Mouse (Mus musculus): ENCODE data around the gene Gm43738. TPM values are rescaled to one million over a fixed set of nuclear protein-coding genes. Genes with fewer than 3 reads are reported as not detected.

Gene Gm43738
- polyA plus RNA-seq, 1 experiment from 2014 or later: not detected

GRCm38 (mm10) chr3:89133752-89134151, 32.9 kb upstream of the Gm43738 start:
- Histone ChIP-seq H3K27ac (replicated peaks; ENCODE audit: low read depth, low read length) (no peak overlapping the region), H3K4me3 (ENCODE audit: low read depth, low read length) (no peak overlapping the region), H3K27me3 (replicated peaks; ENCODE audit: control insufficient read depth, insufficient read depth, low read length) (no peaks in the 10 kb centered on the region), H3K4me2 (ENCODE audit: low read depth, low read length) (no peak overlapping the region), H3K9me3 (ENCODE audit: control insufficient read depth, low read length) (no peaks in the 10 kb centered on the region), H3K9ac (ENCODE audit: low read depth, low read length) (no peak overlapping the region), H3K4me1 (ENCODE audit: control insufficient read depth, insufficient read depth, low read length) (no peaks in the 10 kb centered on the region), H3K36me3 (ENCODE audit: control insufficient read depth, insufficient read depth, low read length) (no peaks in the 10 kb centered on the region)
- ATAC-seq (ENCODE audit: low read depth) (no peak), DNase-seq (ENCODE audit: low spot score) (no peak)
- WGBS: 85% methylated on average over 1 of the region's 1 CpGs

- ATAC-seq (ENCODE audit: low read depth) (no peak), DNase-seq (ENCODE audit: low spot score) (no peak)
- Histone ChIP-seq H3K4me2 (ENCODE audit: low read depth, low read length) (no peak overlapping the region), H3K9me3 (ENCODE audit: control insufficient read depth, low read length) (no peaks in the 10 kb centered on the region), H3K4me3 (ENCODE audit: low read depth, low read length) (no peak overlapping the region), H3K4me1 (ENCODE audit: control insufficient read depth, insufficient read depth, low read length) (no peaks in the 10 kb centered on the region), H3K27me3 (replicated peaks; ENCODE audit: control insufficient read depth, insufficient read depth, low read length) (no peaks in the 10 kb centered on the region), H3K36me3 (ENCODE audit: control insufficient read depth, insufficient read depth, low read length) (no peaks in the 10 kb centered on the region), H3K9ac (ENCODE audit: low read depth, low read length) (no peak overlapping the region), H3K27ac (replicated peaks; ENCODE audit: low read depth, low read length) (no peak overlapping the region)
- 78% methylated on average over 7 of the region's 7 CpGs for WGBS
Observed at GRCm38 (mm10) chr3:89133063-89133450, 32.2 kb upstream of the Gm43738 start.

- 13% methylated on average over 29 of the region's 30 CpGs for WGBS
Observed at GRCm38 (mm10) chr3:89132285-89133062, 31.6 kb upstream of the Gm43738 start.

GRCm38 (mm10) chr3:89131816-89132215, 30.9 kb upstream of the Gm43738 start:
- Histone ChIP-seq H3K27me3 (replicated peaks; ENCODE audit: control insufficient read depth, insufficient read depth, low read length) (no peaks in the 10 kb centered on the region), H3K4me2 (ENCODE audit: low read depth, low read length) (peak overlapping the region; percentile 56), H3K4me1 (ENCODE audit: control insufficient read depth, insufficient read depth, low read length) (no peaks in the 10 kb centered on the region), H3K4me3 (ENCODE audit: low read depth, low read length) (peak overlapping the region; percentile 33), H3K27ac (replicated peaks; ENCODE audit: low read depth, low read length) (no peak overlapping the region), H3K9ac (ENCODE audit: low read depth, low read length) (peak overlapping the region; percentile 53; the same call in 1 of the 2 replicates), H3K9me3 (ENCODE audit: control insufficient read depth, low read length) (no peaks in the 10 kb centered on the region), H3K36me3 (ENCODE audit: control insufficient read depth, insufficient read depth, low read length) (no peaks in the 10 kb centered on the region)
- WGBS: 33% methylated on average over 4 of the region's 4 CpGs
- ATAC-seq (ENCODE audit: low read depth) (no peak), DNase-seq (ENCODE audit: low spot score) (no peak)

More at GRCm38 (mm10) chr3:89132285-89133062, 31.6 kb upstream of the Gm43738 start:
- ATAC-seq (ENCODE audit: low read depth): no peak
- peak overlapping the region; percentile 33 for H3K4me3 ChIP-seq (ENCODE audit: low read depth, low read length)
- H3K9ac ChIP-seq (ENCODE audit: low read depth, low read length): peak overlapping the region; percentile 53
- H3K36me3 ChIP-seq (ENCODE audit: control insufficient read depth, insufficient read depth, low read length): no peaks in the 10 kb centered on the region
- H3K4me1 ChIP-seq (ENCODE audit: control insufficient read depth, insufficient read depth, low read length): no peaks in the 10 kb centered on the region
- DNase-seq (ENCODE audit: low spot score): peak; percentile 23
- no peaks in the 10 kb centered on the region for H3K27me3 ChIP-seq (replicated peaks; ENCODE audit: control insufficient read depth, insufficient read depth, low read length)
- H3K4me2 ChIP-seq (ENCODE audit: low read depth, low read length): peak overlapping the region; percentile 56
- no peak overlapping the region for H3K27ac ChIP-seq (replicated peaks; ENCODE audit: low read depth, low read length)
- no peaks in the 10 kb centered on the region for H3K9me3 ChIP-seq (ENCODE audit: control insufficient read depth, low read length)

GRCm38 (mm10) chr3:89129908-89130307, 29.0 kb upstream of the Gm43738 start:
- Histone ChIP-seq H3K4me3 (ENCODE audit: low read depth, low read length) (no peak overlapping the region), H3K4me2 (ENCODE audit: low read depth, low read length) (no peak overlapping the region), H3K9me3 (ENCODE audit: control insufficient read depth, low read length) (no peaks in the 10 kb centered on the region), H3K9ac (ENCODE audit: low read depth, low read length) (no peak overlapping the region), H3K27me3 (replicated peaks; ENCODE audit: control insufficient read depth, insufficient read depth, low read length) (no peaks in the 10 kb centered on the region), H3K36me3 (ENCODE audit: control insufficient read depth, insufficient read depth, low read length) (no peaks in the 10 kb centered on the region), H3K4me1 (ENCODE audit: control insufficient read depth, insufficient read depth, low read length) (no peaks in the 10 kb centered on the region), H3K27ac (replicated peaks; ENCODE audit: low read depth, low read length) (no peak overlapping the region)
- DNase-seq (ENCODE audit: low spot score): no peak
- WGBS: 87% methylated on average over 3 of the region's 3 CpGs
- ATAC-seq (ENCODE audit: low read depth): no peak

- WGBS: 91% methylated on average over 3 of the region's 3 CpGs
- no peaks in the 10 kb centered on the region for H3K27me3 ChIP-seq (replicated peaks; ENCODE audit: control insufficient read depth, insufficient read depth, low read length)
- no peaks in the 10 kb centered on the region for H3K36me3 ChIP-seq (ENCODE audit: control insufficient read depth, insufficient read depth, low read length)
- no peak overlapping the region for H3K4me2 ChIP-seq (ENCODE audit: low read depth, low read length)
- DNase-seq (ENCODE audit: low spot score) (no peak), ATAC-seq (ENCODE audit: low read depth) (no peak)
- H3K9ac ChIP-seq (ENCODE audit: low read depth, low read length): no peak overlapping the region
- H3K9me3 ChIP-seq (ENCODE audit: control insufficient read depth, low read length): no peaks in the 10 kb centered on the region
- H3K4me3 ChIP-seq (ENCODE audit: low read depth, low read length): no peak overlapping the region
- H3K27ac ChIP-seq (replicated peaks; ENCODE audit: low read depth, low read length): no peak overlapping the region
- no peaks in the 10 kb centered on the region for H3K4me1 ChIP-seq (ENCODE audit: control insufficient read depth, insufficient read depth, low read length)
Observed at GRCm38 (mm10) chr3:89125981-89126380, 25.1 kb upstream of the Gm43738 start.

GRCm38 (mm10) chr3:89124241-89124640, 23.3 kb upstream of the Gm43738 start:
- H3K9me3 ChIP-seq (ENCODE audit: control insufficient read depth, low read length): no peaks in the 10 kb centered on the region
- no peak for ATAC-seq (ENCODE audit: low read depth)
- no peak overlapping the region for H3K9ac ChIP-seq (ENCODE audit: low read depth, low read length)
- no peak overlapping the region for H3K4me3 ChIP-seq (ENCODE audit: low read depth, low read length)
- no peaks in the 10 kb centered on the region for H3K27me3 ChIP-seq (replicated peaks; ENCODE audit: control insufficient read depth, insufficient read depth, low read length)
- WGBS: 68% methylated on average over 3 of the region's 3 CpGs
- H3K4me2 ChIP-seq (ENCODE audit: low read depth, low read length): no peak overlapping the region
- no peaks in the 10 kb centered on the region for H3K36me3 ChIP-seq (ENCODE audit: control insufficient read depth, insufficient read depth, low read length)
- DNase-seq (ENCODE audit: low spot score): no peak
- H3K27ac ChIP-seq (replicated peaks; ENCODE audit: low read depth, low read length): no peak overlapping the region
- H3K4me1 ChIP-seq (ENCODE audit: control insufficient read depth, insufficient read depth, low read length): no peaks in the 10 kb centered on the region

- Histone ChIP-seq H3K9ac (ENCODE audit: low read depth, low read length) (no peak overlapping the region), H3K4me2 (ENCODE audit: low read depth, low read length) (no peak overlapping the region), H3K27me3 (replicated peaks; ENCODE audit: control insufficient read depth, insufficient read depth, low read length) (no peaks in the 10 kb centered on the region), H3K4me1 (ENCODE audit: control insufficient read depth, insufficient read depth, low read length) (no peaks in the 10 kb centered on the region), H3K4me3 (ENCODE audit: low read depth, low read length) (no peak overlapping the region), H3K27ac (replicated peaks; ENCODE audit: low read depth, low read length) (no peak overlapping the region), H3K36me3 (ENCODE audit: control insufficient read depth, insufficient read depth, low read length) (no peaks in the 10 kb centered on the region), H3K9me3 (ENCODE audit: control insufficient read depth, low read length) (no peaks in the 10 kb centered on the region)
- DNase-seq (ENCODE audit: low spot score) (no peak), ATAC-seq (ENCODE audit: low read depth) (no peak)
- WGBS: 69% methylated on average over 2 of the region's 2 CpGs
Observed at GRCm38 (mm10) chr3:89123313-89123712, 22.4 kb upstream of the Gm43738 start.

GRCm38 (mm10) chr3:89115522-89115921, 14.6 kb upstream of the Gm43738 start:
- ATAC-seq (ENCODE audit: low read depth): 0 out of 2 replicates have a peak, but pooled peaks have one; percentile 22
- no peak overlapping the region for H3K27ac ChIP-seq (replicated peaks; ENCODE audit: low read depth, low read length)
- 4% methylated on average over 2 of the region's 2 CpGs for WGBS
- H3K9ac ChIP-seq (ENCODE audit: low read depth, low read length): no peak overlapping the region
- H3K27me3 ChIP-seq (replicated peaks; ENCODE audit: control insufficient read depth, insufficient read depth, low read length): no peaks in the 10 kb centered on the region
- H3K4me3 ChIP-seq (ENCODE audit: low read depth, low read length): no peak overlapping the region
- H3K4me2 ChIP-seq (ENCODE audit: low read depth, low read length): no peak overlapping the region
- H3K36me3 ChIP-seq (ENCODE audit: control insufficient read depth, insufficient read depth, low read length): no peaks in the 10 kb centered on the region
- peak; percentile 22 for DNase-seq (ENCODE audit: low spot score)
- peaks cover 5% of the 10 kb centered on the region; the same call in 1 of the 2 replicates for H3K9me3 ChIP-seq (ENCODE audit: control insufficient read depth, low read length)
- no peaks in the 10 kb centered on the region for H3K4me1 ChIP-seq (ENCODE audit: control insufficient read depth, insufficient read depth, low read length)

Data from embryonic facial prominence, embryonic 14.5 days (tissue).